Mouse (Mus musculus): ENCODE measurements around the gene Cyp2ab1.
"Not testable (repeated sequence)": the region's sequence is repeated elsewhere in the genome, so short reads cannot be mapped to it uniquely, and the experiment has no call there.

Gene Cyp2ab1

GRCm38 (mm10) chr16:20325286-20325685, at the start of gene Cyp2ab1:
Gene Cyp2ab1, minus strand, starts transcription at chr16:20325404.
- peak; percentile 17 to 33 for DNase-seq

GRCm38 (mm10) chr16:20371731-20372130, 46.5 kb upstream of the Cyp2ab1 start:
- DNase-seq = no peak

GRCm38 (mm10) chr16:20368221-20368620, 43.0 kb upstream of the Cyp2ab1 start:
- no peak for DNase-seq

- no peak for DNase-seq
Measured at GRCm38 (mm10) chr16:20362121-20362520, 36.9 kb upstream of the Cyp2ab1 start.

- not testable (repeated sequence) for DNase-seq
Measured at GRCm38 (mm10) chr16:20361496-20361895, 36.3 kb upstream of the Cyp2ab1 start.

GRCm38 (mm10) chr16:20359643-20360295, 34.6 kb upstream of the Cyp2ab1 start:
- peak in 1 of 2 experiments; percentile 13 for DNase-seq

- peak; percentile 32 to 38 for DNase-seq
Measured at GRCm38 (mm10) chr16:20357837-20358236, 32.6 kb upstream of the Cyp2ab1 start.

GRCm38 (mm10) chr16:20354762-20355161, 29.6 kb upstream of the Cyp2ab1 start:
- DNase-seq = no peak

GRCm38 (mm10) chr16:20354011-20354410, 28.8 kb upstream of the Cyp2ab1 start:
- DNase-seq = no peak

GRCm38 (mm10) chr16:20345464-20345863, 20.3 kb upstream of the Cyp2ab1 start:
- DNase-seq = no peak

- DNase-seq = no peak
Measured at GRCm38 (mm10) chr16:20338616-20339015, 13.4 kb upstream of the Cyp2ab1 start.

GRCm38 (mm10) chr16:20334918-20335317, 9.7 kb upstream of the Cyp2ab1 start:
- DNase-seq = no peak

GRCm38 (mm10) chr16:20328306-20328705, 3.1 kb upstream of the Cyp2ab1 start:
- DNase-seq = no peak

- peak; percentile 29 to 38 for DNase-seq
Measured at GRCm38 (mm10) chr16:20323907-20324306, 1.3 kb downstream of the Cyp2ab1 start.

- no peak for DNase-seq
Measured at GRCm38 (mm10) chr16:20322274-20322673, 2.9 kb downstream of the Cyp2ab1 start.

GRCm38 (mm10) chr16:20316770-20317169, 8.4 kb downstream of the Cyp2ab1 start:
- no peak for DNase-seq

GRCm38 (mm10) chr16:20315266-20315665, 9.9 kb downstream of the Cyp2ab1 start:
- no peak for DNase-seq

GRCm38 (mm10) chr16:20312272-20312671, 12.9 kb downstream of the Cyp2ab1 start:
- no peak for DNase-seq

- DNase-seq = peak; percentile 84 to 86
Measured at GRCm38 (mm10) chr16:20301770-20302649, 23.2 kb downstream of the Cyp2ab1 start, which contains the start of gene Parl. Gene Parl, minus strand, starts transcription at chr16:20302387.

GRCm38 (mm10) chr16:20300076-20300475, 25.1 kb downstream of the Cyp2ab1 start:
- no peak for DNase-seq

- DNase-seq = no peak
Measured at GRCm38 (mm10) chr16:20280238-20280637, 45.0 kb downstream of the Cyp2ab1 start.

- no peak for DNase-seq
Measured at GRCm38 (mm10) chr16:20279395-20279794, 45.8 kb downstream of the Cyp2ab1 start.

GRCm38 (mm10) chr16:20272994-20273393, 52.2 kb downstream of the Cyp2ab1 start:
- no peak for DNase-seq

GRCm38 (mm10) chr16:20271339-20271738, 53.9 kb downstream of the Cyp2ab1 start:
- DNase-seq = no peak
